Mouse (Mus musculus) liver, adult 2 months (tissue): ENCODE results near the gene Senp6. TPM values are rescaled to one million over a fixed set of nuclear protein-coding genes. Genes with fewer than 3 reads are reported as not detected.

ENCODE experiments used
- DNase-seq: peaks from one replicate; pipeline ENCODE4 v3.0.0-alpha.2; 2011; ENCODE audit warnings: low read depth, low spot score; ENCODE audit errors: extremely low read depth
- H3K27ac ChIP-seq: fragments of 200-500 bp; replicated peaks from 2 replicates; pipeline ENCODE4 v1.5.1; 2012; ENCODE audit warnings: low read depth, mild to moderate bottlenecking, control low read depth, inconsistent platforms, low read length; ENCODE audit not compliant: insufficient read depth
- H3K27me3 ChIP-seq: fragments of 200-500 bp; 2 replicates; pipeline ENCODE4 v1.6.1; 2012; ENCODE audit warnings: mild to moderate bottlenecking, moderate library complexity, low read length, inconsistent platforms; ENCODE audit not compliant: control insufficient read depth, insufficient read depth
- H3K36me3 ChIP-seq: fragments of 200-500 bp; 2 replicates; pipeline ENCODE4 v1.6.1; 2012; ENCODE audit warnings: low read length, inconsistent platforms; ENCODE audit not compliant: control insufficient read depth, insufficient read depth
- H3K4me1 ChIP-seq: fragments of 200-500 bp; 2 replicates; pipeline ENCODE4 v1.6.1; 2011; ENCODE audit warnings: low read length; ENCODE audit not compliant: control insufficient read depth, insufficient read depth
- H3K4me3 ChIP-seq: fragments of 200-500 bp; 2 replicates; pipeline ENCODE4 v1.5.1; 2011; ENCODE audit warnings: low read depth, mild to moderate bottlenecking, control low read depth, low read length, moderate library complexity; ENCODE audit not compliant: insufficient read depth
- H3K79me2 ChIP-seq: fragments of 200-500 bp; 2 replicates; pipeline ENCODE4 v1.6.1; 2012; ENCODE audit warnings: inconsistent platforms, mild to moderate bottlenecking, low read length, moderate library complexity; ENCODE audit not compliant: control insufficient read depth, insufficient read depth
- H3K9ac ChIP-seq: fragments of 200-500 bp; 2 replicates; pipeline ENCODE4 v1.6.1; 2012; ENCODE audit warnings: low read depth, mild to moderate bottlenecking, control low read depth, inconsistent platforms, low read length
- CTCF ChIP-seq: fragments of 200-500 bp; IDR thresholded peaks from 2 replicates; pipeline ENCODE4 v1.5.1; 2011; ENCODE audit warnings: low read depth, low read length, control low read depth
- POLR2A ChIP-seq: fragments of 200-500 bp; IDR thresholded peaks from 2 replicates; pipeline ENCODE4 v1.6.1; 2011; ENCODE audit warnings: low read length, control low read depth; ENCODE audit not compliant: insufficient read depth; ENCODE audit errors: extremely low read depth
- WGBS: fragments of 180-500 bp; shearing (Covaris S2); methylation state at CpG from one replicate; pipeline ENCODE4 v1.1.7; 2018; 5-methylcytosine and 5-hydroxymethylcytosine counted together
- polyA plus RNA-seq: library from polyadenylated mRNA; depleted of rRNA; stranded (reverse); fragments of >200 nt; gene quantifications from 2 replicates; pipeline ENCODE4 v1.2.3, GENCODE M21; 2012
- total RNA-seq: library from RNA; depleted of rRNA; stranded (reverse); fragments of >200 nt; gene quantifications from 2 replicates; pipeline ENCODE4 v1.2.3, GENCODE M21; 2014

The Senp6 gene
- total and polyA plus RNA-seq, 2 experiments = 7.8 to 44.8 TPM

DNA sequence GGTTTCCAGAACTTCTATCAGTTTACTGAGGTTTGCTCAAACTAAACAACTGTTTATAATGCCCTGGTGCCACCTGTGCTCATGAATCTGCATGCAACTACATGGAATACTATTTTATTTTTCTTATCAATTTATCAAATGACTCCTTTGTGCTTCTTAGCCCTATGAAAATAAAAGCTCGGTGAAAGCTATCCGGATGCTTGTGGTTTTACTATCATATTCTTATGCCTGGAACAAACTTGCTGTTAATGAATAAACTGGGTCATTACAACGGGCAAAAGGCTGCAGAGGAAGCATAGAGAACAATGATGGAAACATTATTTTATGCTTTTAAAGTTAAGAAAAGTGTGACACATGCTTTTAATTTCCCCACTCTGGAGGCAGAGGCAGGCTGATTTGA is 3.3 kb downstream of the Senp6 start:
- Histone ChIP-seq H3K4me1 (peaks cover 24% of the 10 kb centered on the region), H3K9ac (no peak overlapping the region), H3K79me2 (peaks cover 40% of the 10 kb centered on the region), H3K27ac (no peak overlapping the region), H3K36me3 (no peaks in the 10 kb centered on the region), H3K4me3 (no peak overlapping the region), H3K27me3 (no peaks in the 10 kb centered on the region)
- WGBS = 13% methylated on average over 3 of the region's 3 CpGs
- TF ChIP-seq POLR2A (no peak), CTCF (no peak)
- DNase-seq = peak; percentile 43

- Histone ChIP-seq H3K4me1 (peaks cover 28% of the 10 kb centered on the region), H3K9ac (no peak overlapping the region), H3K27ac (no peak overlapping the region), H3K36me3 (no peaks in the 10 kb centered on the region), H3K4me3 (no peak overlapping the region), H3K27me3 (no peaks in the 10 kb centered on the region), H3K79me2 (peaks cover 45% of the 10 kb centered on the region)
- WGBS = 78% methylated on average over 3 of the region's 3 CpGs
- no peak for DNase-seq
- TF ChIP-seq CTCF (no peak), POLR2A (no peak)
Measured at GRCm38 (mm10) chr9:80071616-80072015, 4.9 kb downstream of the Senp6 start.

- Histone ChIP-seq H3K36me3 (no peaks in the 10 kb centered on the region), H3K4me1 (peaks cover 25% of the 10 kb centered on the region), H3K9ac (no peak overlapping the region), H3K27me3 (no peaks in the 10 kb centered on the region), H3K27ac (no peak overlapping the region), H3K79me2 (peaks cover 45% of the 10 kb centered on the region), H3K4me3 (no peak overlapping the region)
- 82% methylated on average over 1 of the region's 1 CpGs for WGBS
- TF ChIP-seq CTCF (no peak), POLR2A (no peak)
- no peak for DNase-seq
Measured at GRCm38 (mm10) chr9:80074067-80074466, 7.4 kb downstream of the Senp6 start.

DNA sequence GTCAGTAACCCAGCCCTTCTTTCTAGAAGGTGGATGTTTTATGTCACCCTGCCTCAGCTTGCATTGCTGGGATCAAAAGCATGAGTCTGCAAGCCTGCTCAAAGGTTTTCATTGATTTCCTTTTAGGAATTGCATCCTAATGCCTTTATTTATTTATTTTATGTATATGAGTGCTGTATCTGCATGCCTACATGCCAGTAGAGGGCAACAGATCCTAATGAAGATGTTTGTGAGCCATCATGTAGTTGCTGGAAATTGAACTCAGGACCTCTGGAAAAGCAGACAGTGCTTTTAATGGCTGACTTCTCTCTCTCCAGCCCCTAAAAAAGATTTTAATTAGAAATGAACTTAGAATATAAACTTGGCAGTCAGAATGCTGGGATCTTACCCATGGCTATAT is 8.2 kb downstream of the Senp6 start:
- Histone ChIP-seq H3K79me2 (peaks cover 52% of the 10 kb centered on the region), H3K27ac (no peak overlapping the region), H3K4me1 (peaks cover 26% of the 10 kb centered on the region), H3K27me3 (no peaks in the 10 kb centered on the region), H3K4me3 (no peak overlapping the region), H3K36me3 (no peaks in the 10 kb centered on the region), H3K9ac (no peak overlapping the region)
- TF ChIP-seq CTCF (no peak), POLR2A (no peak)
- DNase-seq = no peak

DNA sequence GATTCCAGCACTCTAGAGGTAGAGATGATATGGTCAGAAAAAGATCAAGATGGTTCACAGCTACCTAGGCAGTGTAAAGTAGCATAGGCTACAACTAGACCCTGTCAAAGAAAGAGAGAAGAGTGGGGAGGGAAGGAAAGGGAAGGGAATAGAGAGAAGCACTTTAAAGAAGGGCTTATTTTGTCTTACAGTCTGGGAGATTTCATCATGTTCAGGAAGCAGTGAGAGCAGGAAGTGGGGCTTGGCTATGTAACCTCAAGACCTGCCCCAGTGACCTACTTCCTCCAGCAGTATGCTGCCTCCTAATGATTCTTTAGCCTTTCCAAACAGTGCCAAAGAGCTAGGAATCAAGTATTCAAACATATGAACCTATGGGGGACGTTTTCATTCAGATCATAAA is 14.2 kb downstream of the Senp6 start:
- no peak overlapping the region for H3K27ac ChIP-seq
- TF ChIP-seq POLR2A = no peak
- TF ChIP-seq CTCF = no peak
- 27% methylated on average over 1 of the region's 1 CpGs for WGBS
- peaks cover 44% of the 10 kb centered on the region; the same call in 1 of the 2 replicates for H3K79me2 ChIP-seq
- peak; percentile 47 for DNase-seq
- H3K36me3 ChIP-seq = no peaks in the 10 kb centered on the region
- peaks cover 19% of the 10 kb centered on the region for H3K4me1 ChIP-seq
- H3K4me3 ChIP-seq = no peak overlapping the region
- H3K9ac ChIP-seq = no peak overlapping the region
- H3K27me3 ChIP-seq = no peaks in the 10 kb centered on the region

- no peak for TF ChIP-seq CTCF
- TF ChIP-seq POLR2A = no peak
- no peak for DNase-seq
- peaks cover 19% of the 10 kb centered on the region for H3K4me1 ChIP-seq
- H3K9ac ChIP-seq = no peak overlapping the region
- H3K79me2 ChIP-seq = peaks cover 34% of the 10 kb centered on the region; the same call in 1 of the 2 replicates
- H3K27me3 ChIP-seq = no peaks in the 10 kb centered on the region
- WGBS = 70% methylated on average over 10 of the region's 10 CpGs
- no peak overlapping the region for H3K27ac ChIP-seq
- H3K4me3 ChIP-seq = no peak overlapping the region
- no peaks in the 10 kb centered on the region for H3K36me3 ChIP-seq
Measured at GRCm38 (mm10) chr9:80084429-80085092, 17.9 kb downstream of the Senp6 start.
